Mouse (Mus musculus): ENCODE results near the gene Birc7. TPM values are rescaled to one million over a fixed set of nuclear protein-coding genes. Genes with fewer than 3 reads are reported as not detected.

The Birc7 gene
- total RNA-seq (2017), result not detected in 2 replicates

DNA sequence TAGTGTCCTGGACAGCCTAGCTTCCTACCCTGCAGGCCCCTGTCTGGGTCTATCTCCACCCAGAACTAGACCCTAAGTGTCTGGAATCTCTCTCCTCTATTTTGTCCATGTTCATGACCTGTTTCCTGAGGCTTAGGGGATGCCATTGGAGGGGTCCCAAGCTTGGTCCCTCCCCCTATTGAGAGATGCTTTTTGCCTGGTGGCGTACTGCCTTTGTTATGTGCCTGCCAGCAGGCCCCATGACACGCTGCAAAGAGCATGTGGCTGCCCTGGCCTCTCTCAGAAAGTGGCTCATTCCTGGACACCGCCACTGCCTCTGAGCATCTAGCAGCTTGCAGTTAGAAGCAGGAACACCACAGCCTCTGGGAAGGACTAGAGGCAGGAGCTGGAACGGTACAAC lies at the start of gene Birc7:
Gene Birc7, plus strand, starts transcription at position 301 of the 400 bp plus-strand sequence.
- ATAC-seq (replicated peaks in 1 of 2; ENCODE audit: insufficient read depth in 1 of 2, low FRiP score in 2 of 2, low TSS enrichment in 1 of 2, low read depth in 1 of 2, poor library complexity in 2 of 2, severe bottlenecking in 2 of 2), result no peak

- ATAC-seq (replicated peaks in 1 of 2; ENCODE audit: insufficient read depth in 1 of 2, low FRiP score in 2 of 2, low TSS enrichment in 1 of 2, low read depth in 1 of 2, poor library complexity in 2 of 2, severe bottlenecking in 2 of 2), result no peak
These were observed 49.3 kb upstream of the Birc7 start for GRCm38 (mm10) chr2:180879365-180880067.

DNA sequence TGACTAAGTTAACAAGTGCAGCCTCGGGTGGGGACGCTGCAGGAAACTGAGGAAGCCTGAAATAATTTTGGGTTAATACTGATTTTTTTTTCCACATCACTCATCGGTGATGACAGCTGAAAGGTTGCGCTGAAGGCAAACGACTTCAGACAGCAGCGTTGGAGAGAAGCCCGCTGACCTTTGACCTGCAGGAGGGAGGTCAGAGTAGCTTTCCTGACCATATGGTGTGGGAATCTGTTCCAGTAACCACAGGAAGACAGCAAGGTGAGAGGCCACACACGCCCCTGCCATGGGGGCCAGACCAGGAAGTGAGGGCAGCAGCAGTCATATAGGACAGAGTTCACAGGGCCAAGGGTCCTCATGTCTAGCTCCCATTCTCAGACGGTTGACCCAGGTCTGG lies 47.5 kb upstream of the Birc7 start:
- ATAC-seq (replicated peaks in 1 of 2; ENCODE audit: insufficient read depth in 1 of 2, low FRiP score in 2 of 2, low TSS enrichment in 1 of 2, low read depth in 1 of 2, poor library complexity in 2 of 2, severe bottlenecking in 2 of 2), result no peak

GRCm38 (mm10) chr2:180885270-180885669 lies 43.6 kb upstream of the Birc7 start:
- ATAC-seq (replicated peaks in 1 of 2; ENCODE audit: insufficient read depth in 1 of 2, low FRiP score in 2 of 2, low TSS enrichment in 1 of 2, low read depth in 1 of 2, poor library complexity in 2 of 2, severe bottlenecking in 2 of 2), result no peak

GRCm38 (mm10) chr2:180889271-180889920 lies 39.4 kb upstream of the Birc7 start:
- ATAC-seq (replicated peaks in 1 of 2; ENCODE audit: insufficient read depth in 1 of 2, low FRiP score in 2 of 2, low TSS enrichment in 1 of 2, low read depth in 1 of 2, poor library complexity in 2 of 2, severe bottlenecking in 2 of 2), result no peak

- no peak for ATAC-seq (replicated peaks in 1 of 2; ENCODE audit: insufficient read depth in 1 of 2, low FRiP score in 2 of 2, low TSS enrichment in 1 of 2, low read depth in 1 of 2, poor library complexity in 2 of 2, severe bottlenecking in 2 of 2)
These were observed 38.9 kb upstream of the Birc7 start for GRCm38 (mm10) chr2:180889921-180890280.

DNA sequence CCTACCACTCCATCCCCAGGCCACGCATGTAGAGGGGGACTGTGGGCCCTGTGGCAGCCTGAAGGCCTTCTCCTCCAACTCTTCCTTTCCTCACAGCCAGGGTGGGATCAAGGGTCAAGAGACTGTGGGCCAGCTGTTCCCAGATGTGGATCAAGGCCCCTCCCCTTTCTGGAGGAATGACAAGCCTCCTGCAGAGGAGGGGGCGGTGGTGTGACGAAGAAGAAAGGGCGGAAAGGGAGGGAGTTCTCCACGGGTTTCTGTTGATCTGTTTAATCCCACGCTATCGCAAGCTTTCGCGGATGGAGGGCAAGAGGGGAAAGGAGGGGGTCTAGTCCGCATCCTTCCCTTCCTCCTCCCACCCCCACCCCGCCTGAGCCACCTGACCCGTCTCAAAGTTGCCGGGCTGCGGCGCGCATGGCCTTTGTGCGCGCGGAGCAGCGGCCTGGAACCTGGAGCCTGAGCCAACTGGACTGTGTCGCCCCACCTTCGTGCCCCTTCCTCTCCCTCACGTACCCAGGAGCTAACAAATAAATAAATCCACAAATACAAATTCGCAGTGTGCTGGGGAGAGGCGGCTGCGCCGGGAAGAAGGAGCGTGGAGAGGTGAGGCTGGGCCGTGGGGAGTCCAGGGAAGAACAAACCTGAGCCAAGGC lies 38.3 kb upstream of the Birc7 start:
- no peak for ATAC-seq (replicated peaks in 1 of 2; ENCODE audit: insufficient read depth in 1 of 2, low FRiP score in 2 of 2, low TSS enrichment in 1 of 2, low read depth in 1 of 2, poor library complexity in 2 of 2, severe bottlenecking in 2 of 2)

GRCm38 (mm10) chr2:180891075-180891834 lies 37.6 kb upstream of the Birc7 start:
- no peak for ATAC-seq (replicated peaks in 1 of 2; ENCODE audit: insufficient read depth in 1 of 2, low FRiP score in 2 of 2, low TSS enrichment in 1 of 2, low read depth in 1 of 2, poor library complexity in 2 of 2, severe bottlenecking in 2 of 2)

DNA sequence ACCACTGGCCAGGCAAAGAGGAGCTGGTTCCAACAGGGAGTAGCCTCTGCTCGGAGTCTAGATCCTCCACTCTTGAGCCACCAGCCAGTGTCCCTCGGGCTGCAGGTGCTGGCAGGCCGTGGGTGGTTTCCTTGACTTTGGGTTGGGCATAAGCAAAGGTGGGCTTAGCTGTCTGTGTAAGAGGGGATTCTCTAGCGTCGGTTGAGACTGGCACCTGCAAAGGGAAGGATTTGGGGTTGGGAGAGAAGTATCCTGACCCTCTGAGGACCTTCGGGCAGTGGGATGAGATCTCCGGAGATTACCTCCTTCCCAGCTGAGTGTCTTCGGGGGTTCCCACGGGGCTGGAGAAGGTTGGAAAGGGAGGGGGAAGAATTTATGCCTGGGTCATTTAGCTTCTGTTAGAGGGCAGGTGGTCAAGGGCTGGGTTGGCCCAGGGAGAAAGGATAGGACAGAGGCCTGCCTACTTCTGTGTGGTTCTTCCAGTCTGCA lies 36.9 kb upstream of the Birc7 start:
- no peak for ATAC-seq (replicated peaks in 1 of 2; ENCODE audit: insufficient read depth in 1 of 2, low FRiP score in 2 of 2, low TSS enrichment in 1 of 2, low read depth in 1 of 2, poor library complexity in 2 of 2, severe bottlenecking in 2 of 2)

GRCm38 (mm10) chr2:180892841-180893521 lies 35.8 kb upstream of the Birc7 start:
- no peak for ATAC-seq (replicated peaks in 1 of 2; ENCODE audit: insufficient read depth in 1 of 2, low FRiP score in 2 of 2, low TSS enrichment in 1 of 2, low read depth in 1 of 2, poor library complexity in 2 of 2, severe bottlenecking in 2 of 2)

DNA sequence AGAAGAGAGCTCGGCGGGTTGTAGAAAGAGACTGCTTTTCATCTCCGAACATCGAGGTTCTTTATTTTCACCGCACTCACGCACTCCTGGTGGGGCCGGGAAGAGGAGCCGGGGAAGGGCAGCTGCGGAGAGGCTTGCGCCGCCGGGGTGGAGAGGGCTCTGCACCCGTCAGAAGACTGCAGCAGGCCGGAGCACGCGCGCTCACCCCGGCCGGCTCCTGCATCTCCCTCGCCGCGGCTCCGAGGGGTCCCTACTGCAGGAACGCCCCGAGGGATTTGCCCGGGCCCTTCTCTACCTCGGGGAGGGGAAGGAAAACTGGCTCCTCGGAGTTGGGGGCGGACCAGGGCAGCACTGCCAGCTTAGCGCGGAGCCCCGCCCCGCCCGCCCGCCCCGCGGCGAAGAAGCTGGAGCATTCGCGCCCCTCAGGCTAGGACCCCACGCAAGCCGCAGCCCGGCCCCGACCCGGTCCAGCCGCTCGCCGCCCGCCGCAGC lies 35.2 kb upstream of the Birc7 start:
- ATAC-seq (replicated peaks in 1 of 2; ENCODE audit: insufficient read depth in 1 of 2, low FRiP score in 2 of 2, low TSS enrichment in 1 of 2, low read depth in 1 of 2, poor library complexity in 2 of 2, severe bottlenecking in 2 of 2), result no peak

DNA sequence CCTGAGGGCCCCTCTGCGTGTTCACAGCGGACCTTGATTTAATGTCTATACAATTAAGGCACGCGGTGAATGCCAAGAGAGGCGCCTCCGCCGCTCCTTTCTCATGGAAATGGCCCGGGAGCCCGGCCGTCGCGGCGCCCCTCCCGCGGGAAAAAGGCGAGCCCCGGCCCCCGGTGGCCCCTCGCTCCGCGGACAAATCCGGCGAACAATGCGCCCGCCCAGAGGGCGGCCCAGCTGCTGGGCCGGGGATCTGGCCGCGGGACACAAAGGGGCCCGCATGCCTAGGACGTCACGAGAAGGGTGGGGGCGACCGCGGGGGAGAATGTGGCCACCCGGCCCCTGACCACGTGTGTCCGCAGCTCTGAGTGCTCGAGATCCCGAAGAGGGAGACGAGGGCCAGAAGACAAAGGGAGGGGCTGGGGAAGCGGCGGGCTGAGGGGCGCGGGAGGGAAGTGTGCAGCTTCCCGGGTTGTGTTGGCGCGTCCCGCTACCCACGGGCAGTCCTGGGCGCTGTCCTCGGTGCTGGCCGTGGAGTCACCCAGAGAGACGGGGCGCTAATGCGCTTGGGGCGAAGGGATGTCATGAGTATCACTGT lies 34.7 kb upstream of the Birc7 start:
- ATAC-seq (replicated peaks in 1 of 2; ENCODE audit: insufficient read depth in 1 of 2, low FRiP score in 2 of 2, low TSS enrichment in 1 of 2, low read depth in 1 of 2, poor library complexity in 2 of 2, severe bottlenecking in 2 of 2), result peak in 1 of 2 experiments; percentile 55; a peak in 2 of 4 replicates

DNA sequence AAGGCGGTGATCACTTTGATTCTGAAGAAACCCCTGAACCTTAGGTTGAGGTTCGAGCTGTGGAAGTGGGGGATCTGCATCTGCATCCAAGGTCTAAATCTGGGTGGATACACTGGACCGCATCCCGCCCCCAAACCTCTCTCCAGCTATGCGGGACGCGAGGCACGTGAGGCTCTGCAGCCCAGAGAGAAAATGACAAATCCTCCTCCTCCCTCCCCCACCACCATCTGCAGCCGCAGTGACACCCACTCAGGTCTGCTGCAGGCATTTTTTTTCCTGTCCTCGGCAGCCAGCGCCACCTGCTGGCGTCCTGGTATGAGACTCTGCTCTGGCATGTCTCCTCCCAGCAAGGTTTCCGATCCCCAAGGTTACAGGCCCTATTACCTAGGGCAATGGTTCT lies 34.1 kb upstream of the Birc7 start:
- peak; percentile 51 to 64 for ATAC-seq (replicated peaks in 1 of 2; ENCODE audit: insufficient read depth in 1 of 2, low FRiP score in 2 of 2, low TSS enrichment in 1 of 2, low read depth in 1 of 2, poor library complexity in 2 of 2, severe bottlenecking in 2 of 2)

- ATAC-seq (replicated peaks in 1 of 2; ENCODE audit: insufficient read depth in 1 of 2, low FRiP score in 2 of 2, low TSS enrichment in 1 of 2, low read depth in 1 of 2, poor library complexity in 2 of 2, severe bottlenecking in 2 of 2), result no peak
These were observed 33.5 kb upstream of the Birc7 start for GRCm38 (mm10) chr2:180895321-180895720.

DNA sequence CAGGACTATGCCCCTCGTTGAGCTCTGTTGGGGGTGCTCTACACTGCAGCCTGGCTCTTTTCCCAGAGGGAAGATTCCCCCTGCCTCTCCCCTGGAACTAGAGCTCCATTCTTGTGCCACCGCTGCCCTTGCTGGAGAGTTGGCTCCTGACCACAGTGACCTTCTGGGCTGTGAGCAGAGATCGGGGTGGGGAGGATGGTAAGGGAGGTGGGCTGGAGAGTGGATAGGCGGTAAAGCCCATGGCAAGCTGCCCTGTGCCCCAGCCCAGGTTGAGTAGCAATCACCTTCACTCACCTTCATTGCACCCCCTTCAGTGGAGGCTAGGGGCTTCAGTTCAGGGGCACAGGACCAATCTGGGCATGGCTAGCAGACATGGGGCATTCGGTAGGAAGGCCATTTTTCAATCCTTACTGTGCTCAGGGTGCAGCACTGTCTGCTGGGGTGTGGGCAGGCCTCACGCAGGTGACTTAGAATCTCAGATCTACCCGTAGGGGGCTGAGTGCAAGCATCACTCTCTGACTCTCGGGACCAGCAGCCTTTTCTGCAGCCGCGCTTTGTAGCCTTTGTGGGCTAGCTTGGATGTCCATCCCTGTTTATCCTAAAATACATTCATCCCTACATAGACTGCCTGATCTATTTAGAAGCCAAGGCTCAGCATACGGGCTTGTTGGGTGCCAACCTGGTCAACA lies 32.8 kb upstream of the Birc7 start:
- no peak for ATAC-seq (replicated peaks in 1 of 2; ENCODE audit: insufficient read depth in 1 of 2, low FRiP score in 2 of 2, low TSS enrichment in 1 of 2, low read depth in 1 of 2, poor library complexity in 2 of 2, severe bottlenecking in 2 of 2)
